Mouse (Mus musculus) frontal cortex, postnatal 36 days (tissue): ENCODE measurements around the gene Asap2.

Experiments used
- DNase-seq, 2 experiments: peaks; one replicate each; pipeline ENCODE4 v3.0.0; 2022; ENCODE audit warnings: low spot score in 2 of 2

The Asap2 gene

DNA sequence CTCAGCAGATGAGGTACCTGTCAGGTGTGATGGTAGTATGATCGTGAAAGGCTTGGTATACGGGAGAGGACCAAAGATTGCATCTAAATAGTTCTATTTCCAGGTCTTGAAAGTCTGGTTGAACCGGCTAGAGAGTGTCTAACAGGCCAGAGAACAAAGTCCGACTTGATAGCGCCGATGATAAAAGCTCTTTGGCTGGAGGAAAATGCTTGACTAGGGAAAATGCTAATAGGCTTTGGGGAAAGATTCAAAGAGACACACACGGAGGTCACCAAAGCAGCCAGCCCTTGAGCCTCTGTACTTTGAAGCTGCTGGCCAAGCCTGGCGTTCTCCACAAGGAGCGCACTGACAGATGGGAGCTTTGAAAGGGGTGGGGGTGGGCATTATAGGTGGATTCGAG, 219.0 kb downstream of the Asap2 start:
- DNase-seq: no peak

DNA sequence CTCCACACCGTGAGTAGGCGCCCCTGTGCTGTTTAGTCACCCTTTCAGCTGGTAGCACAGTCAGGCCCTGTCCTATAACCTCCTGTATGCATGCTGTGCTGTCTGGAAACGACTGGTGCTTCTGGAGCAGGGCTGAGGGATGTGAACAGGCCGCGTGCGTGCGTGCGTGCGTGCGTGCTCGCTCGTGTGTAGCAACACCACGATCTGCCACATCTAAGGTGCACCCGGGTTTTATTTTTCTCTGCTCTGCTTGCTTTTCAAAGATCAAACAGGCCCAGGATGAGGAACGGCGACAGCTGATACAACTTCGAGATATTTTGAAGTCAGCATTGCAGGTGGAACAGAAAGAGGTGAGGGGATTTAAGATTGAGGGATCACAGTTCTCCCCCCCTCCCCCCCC, 222.6 kb downstream of the Asap2 start:
- DNase-seq: no peak

DNA sequence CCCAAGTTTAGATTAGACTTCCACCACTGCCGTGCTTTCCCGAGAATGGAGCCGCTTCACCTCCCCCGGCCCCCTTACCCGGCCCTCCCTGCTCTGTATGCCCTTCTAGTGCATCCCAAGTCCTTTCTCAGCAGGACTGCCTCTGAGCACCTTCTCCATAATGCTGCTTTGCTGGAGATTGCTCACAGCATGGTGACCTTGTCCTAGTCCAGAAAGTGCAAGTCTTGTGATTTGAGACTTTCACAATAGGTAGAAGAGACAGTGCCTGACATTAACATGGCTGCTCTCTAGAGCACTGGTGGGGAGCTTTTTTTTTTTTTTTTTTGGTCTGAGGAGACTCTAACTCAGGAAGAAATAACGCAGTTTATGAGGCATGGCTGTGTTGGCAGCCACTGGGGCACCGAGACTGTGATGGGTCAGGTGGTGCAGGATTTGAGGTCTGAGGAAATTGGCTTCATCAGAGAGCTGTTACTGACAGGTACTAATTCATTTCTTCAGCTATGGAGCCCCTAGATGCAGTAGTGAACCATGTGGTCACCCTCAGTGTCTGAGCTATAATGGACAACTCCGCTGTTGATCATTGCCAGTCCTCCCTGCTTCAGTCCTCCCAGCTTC, 224.4 kb downstream of the Asap2 start:
- DNase-seq: no peak

DNA sequence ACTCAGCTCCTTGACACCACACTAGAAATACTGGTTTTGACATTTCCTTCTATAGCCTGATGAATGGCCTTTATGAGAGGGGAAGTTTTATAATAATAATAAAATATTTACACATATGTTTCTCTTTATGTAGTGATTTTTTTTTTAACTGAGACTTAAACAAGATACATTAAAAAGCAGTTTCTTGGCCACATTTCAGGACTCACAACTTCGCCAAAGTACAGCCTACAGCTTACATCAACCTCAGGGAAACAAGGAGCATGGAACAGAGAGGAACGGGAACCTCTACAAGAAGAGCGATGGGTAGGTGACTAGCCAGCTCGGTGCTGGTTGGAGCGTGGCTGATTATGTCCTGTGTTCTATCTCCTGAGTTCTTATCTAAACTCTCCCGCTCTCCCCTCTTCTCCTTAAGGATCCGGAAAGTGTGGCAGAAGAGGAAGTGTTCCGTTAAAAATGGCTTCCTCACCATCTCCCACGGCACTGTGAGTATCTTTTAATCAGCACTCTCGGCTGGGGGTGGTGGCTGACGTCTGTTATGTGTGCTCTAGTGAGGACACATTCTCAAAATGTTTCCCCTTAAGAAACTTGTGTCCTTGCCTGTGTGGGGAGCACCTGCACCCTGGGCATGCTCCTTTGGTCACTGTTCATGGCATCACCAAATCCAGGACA, 227.7 kb downstream of the Asap2 start:
- DNase-seq: no peak

GRCm38 (mm10) chr12:21220596-21220995, 230.3 kb downstream of the Asap2 start:
- no peak for DNase-seq

DNA sequence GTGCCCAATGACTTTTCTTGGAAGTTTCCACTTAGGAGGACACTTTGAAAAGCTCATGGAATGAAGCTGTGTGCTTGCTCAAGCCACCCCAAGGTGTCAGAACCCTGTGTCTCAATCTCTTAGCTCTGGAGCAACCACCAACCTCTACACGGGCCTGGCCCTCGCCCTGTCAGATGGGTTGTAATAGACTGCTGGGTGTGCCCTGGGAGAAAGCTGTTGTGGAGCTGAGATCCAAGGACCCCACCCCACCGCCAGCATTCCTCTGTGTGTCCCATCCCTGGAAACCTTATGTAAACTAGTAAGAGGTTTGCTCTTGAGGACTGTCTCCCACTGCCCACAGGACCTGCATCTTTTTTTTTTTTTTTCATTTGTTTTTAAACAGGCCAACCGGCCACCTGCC, 233.7 kb downstream of the Asap2 start:
- DNase-seq: no peak

DNA sequence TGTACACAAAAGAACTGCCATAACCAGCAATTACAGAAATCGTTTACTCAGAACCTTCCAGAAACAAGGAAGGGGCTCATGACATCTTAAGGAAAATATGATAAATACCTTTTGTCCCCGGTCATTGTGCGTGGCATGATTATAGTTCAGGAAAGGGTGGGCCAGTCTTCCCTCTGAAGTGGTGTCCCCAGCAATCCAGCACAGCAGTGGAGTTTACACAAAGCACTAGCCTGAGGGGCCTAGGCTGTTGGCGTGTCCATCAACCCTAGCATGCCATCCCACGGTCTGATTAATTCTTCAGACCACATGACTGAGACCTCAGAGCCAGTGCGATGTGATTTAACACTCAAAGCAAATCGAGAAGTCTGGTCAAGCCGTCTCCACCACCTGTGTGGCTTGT, 235.1 kb downstream of the Asap2 start:
- no peak for DNase-seq

DNA sequence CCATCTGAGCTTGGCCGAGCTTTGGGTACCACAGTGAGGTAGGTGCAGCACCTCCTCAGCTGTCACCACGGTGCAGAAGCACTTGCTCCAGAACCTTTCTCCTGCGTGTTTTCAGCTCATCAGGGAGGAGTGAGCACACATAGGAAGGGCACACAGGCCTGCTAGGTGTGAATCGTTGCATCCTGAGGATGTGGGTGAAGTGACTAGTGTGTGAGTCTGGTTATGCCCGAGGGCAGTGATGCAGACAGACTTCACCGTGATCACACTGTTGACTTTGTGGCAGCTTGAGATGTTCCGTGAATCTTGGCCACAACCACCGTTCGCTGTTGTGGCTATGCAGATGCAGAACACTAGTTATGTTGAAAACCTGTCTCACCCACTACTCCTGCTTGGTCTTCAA, 236.1 kb downstream of the Asap2 start:
- no peak for DNase-seq

GRCm38 (mm10) chr12:21227076-21227980, 237.1 kb downstream of the Asap2 start:
- no peak for DNase-seq

GRCm38 (mm10) chr12:21228650-21229049, 238.4 kb downstream of the Asap2 start:
- DNase-seq: no peak

DNA sequence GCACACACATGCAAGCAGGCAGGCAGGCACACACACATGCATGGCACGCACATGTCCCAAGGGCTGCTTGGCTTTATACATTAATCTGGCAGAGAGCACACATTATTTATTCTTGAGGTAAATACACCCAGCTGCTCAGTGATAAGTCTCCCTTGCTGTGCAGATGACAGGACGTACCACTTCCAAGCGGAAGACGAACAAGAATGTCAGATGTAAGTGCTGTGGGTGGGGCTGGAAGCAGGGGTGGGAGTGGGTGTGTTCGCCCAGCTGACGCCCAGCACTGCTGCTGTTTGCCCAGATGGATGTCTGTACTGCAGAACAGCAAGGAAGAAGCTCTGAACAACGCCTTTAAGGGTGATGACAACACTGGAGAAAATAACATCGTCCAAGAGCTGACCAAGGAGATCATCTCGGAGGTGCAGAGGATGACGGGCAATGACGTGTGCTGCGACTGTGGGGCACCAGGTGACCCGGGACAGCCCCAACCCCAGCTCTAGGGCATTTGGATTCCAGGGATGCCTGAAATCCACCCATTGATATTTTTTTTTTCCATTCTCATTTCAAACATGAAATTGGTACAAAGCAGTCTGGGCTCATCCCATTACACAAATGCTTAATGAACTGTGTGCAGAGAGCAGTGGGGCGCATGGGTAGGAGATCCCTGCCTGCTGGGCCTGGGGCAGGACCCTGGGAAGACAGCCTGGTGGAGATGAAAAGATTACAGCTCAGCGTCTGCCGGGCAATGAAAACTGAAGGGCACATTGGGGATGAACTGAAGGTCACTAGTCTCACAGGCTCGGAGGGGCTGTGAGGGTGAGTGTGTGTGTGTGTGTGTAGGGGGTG, 239.0 kb downstream of the Asap2 start:
- peak in 1 of 2 experiments; percentile 50 for DNase-seq

- no peak for DNase-seq
These were observed 243.5 kb downstream of the Asap2 start for GRCm38 (mm10) chr12:21233727-21234126.

GRCm38 (mm10) chr12:21234560-21234959, 244.3 kb downstream of the Asap2 start:
- DNase-seq: no peak

GRCm38 (mm10) chr12:21241965-21242364, 251.7 kb downstream of the Asap2 start:
- no peak for DNase-seq

DNA sequence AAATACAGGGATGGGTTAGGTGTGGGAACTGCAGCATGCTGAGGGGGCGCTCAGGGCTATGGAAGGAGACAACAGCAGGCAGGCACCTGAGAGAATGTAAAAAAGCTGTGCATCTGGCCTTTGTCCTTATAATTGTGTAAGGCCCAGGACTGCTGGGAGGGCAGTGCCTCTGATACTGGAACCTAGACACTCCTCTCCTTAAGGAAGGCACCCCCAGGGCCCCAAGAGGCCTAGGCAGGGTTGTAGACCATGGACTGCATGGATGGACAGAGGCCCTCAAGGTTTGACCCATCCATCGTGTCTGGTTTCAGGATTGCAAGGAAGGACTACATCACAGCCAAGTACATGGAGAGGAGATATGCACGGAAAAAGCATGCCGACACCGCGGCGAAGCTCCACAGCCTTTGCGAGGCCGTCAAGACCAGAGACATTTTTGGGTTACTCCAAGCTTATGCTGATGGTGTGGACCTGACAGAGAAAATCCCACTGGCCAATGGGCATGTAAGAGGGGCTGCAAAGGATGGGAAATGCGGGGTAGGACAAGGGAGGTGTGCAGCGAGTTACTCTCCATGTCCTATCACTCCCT, 254.2 kb downstream of the Asap2 start:
- DNase-seq: no peak

DNA sequence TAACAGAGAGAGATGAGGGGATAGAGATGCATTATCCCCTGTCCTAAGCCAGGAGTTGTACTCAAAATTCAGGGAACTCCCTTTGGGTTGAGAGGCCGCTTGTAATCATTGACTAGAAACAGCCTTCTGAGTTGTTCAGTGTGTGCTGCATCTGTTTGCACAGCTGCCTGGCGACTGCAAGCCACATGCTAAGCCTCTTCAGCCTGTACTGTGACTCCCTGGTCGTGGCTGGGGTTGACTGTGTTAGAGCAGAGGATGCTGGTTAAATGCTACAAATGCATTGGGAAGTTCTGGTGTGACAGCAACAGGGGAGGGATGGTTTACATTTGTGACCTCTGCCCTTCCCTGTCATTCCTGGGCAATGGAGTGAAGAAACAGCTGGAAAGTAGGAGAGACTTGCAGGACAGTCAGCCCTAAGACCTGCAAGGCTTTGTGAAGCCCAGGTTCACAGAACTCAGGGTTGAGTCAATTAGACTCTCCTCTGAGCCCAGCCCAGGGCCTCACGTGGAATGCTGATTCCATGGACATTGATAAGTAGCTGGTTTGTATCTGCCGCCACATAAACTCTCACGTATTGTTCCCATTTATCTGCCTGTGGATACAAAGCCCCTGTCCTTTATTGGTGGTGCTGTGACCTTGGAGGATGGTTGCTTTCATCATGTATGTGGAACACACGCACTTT, 257.6 kb downstream of the Asap2 start:
- no peak for DNase-seq

DNA sequence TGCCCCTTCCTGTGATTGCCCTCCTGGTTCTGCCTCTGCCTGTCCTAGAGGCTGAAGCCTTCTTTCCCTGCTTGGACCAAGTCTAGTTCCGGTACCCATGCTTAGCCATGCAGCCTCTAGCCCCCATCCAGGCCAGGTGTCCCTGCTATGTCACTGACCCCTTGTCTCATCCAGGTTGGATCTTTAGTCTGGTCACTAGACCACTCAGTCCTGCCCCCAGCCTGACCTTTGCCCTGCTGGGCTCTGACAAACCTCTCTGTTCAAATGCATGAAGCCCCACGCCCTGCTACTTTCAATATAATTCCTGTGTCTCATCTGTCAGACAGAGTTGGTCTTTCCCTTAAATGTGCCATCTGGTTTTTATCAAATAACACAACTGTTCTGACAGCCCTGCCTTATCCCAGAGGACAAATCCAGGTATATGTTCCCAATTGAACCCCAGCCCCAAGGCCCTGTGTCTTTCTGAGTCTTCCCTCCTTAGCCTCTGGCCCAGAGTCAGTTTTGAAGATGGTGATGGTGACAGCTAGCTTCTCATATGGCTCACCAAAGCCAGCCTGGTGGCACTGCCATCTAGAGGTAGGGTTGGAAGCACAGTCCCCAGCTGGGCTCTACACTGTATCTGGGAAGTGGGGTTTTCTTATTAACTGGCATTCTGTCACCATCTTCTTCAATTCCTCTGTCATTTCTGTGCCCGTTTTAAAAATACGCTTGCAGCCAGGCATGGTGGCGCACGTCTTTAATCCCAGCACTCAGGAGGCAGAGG, 270.4 kb downstream of the Asap2 start:
- peak in 1 of 2 experiments; percentile 27 for DNase-seq

GRCm38 (mm10) chr12:21261521-21261920, 271.3 kb downstream of the Asap2 start:
- DNase-seq: no peak

GRCm38 (mm10) chr12:21263256-21263655, 273.0 kb downstream of the Asap2 start:
- peak; percentile 29 to 47 for DNase-seq

DNA sequence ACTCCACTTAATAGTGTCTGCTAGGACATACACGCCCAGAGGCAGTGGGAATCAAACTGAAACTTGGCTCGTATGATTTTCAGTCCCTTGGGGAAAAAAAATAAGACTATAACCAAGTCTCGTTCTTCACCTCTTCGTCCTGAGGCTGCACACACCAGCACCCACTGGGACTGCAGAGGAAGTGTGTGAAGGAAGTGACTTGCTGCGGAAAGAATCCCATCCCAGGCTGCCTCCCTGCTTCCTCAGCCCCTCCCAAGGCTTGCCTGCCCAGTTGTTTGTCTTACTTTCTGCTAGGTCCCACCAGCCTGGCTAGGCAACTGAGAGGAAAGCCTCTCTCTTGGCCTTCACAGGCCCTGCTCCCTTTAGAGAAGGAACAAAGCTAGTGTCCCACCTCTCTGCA, 274.0 kb downstream of the Asap2 start:
- DNase-seq: no peak
